Mouse (Mus musculus) kidney, adult 2 months (tissue): ENCODE results near the gene Gm20696.

Experiments
- CTCF ChIP-seq: fragments of 200-500 bp; conservative IDR thresholded peaks from 2 replicates; pipeline ENCODE4 v1.5.1; 2011; ENCODE audit warnings: low read depth, mild to moderate bottlenecking, control low read depth, low read length, moderate library complexity, mixed read lengths; ENCODE audit not compliant: insufficient read depth, insufficient read length
- POLR2A ChIP-seq: fragments of 200-500 bp; IDR thresholded peaks from one replicate; pipeline ENCODE4 v1.6.1; 2011; ENCODE audit warnings: low read depth, low read length, control low read depth

DNA sequence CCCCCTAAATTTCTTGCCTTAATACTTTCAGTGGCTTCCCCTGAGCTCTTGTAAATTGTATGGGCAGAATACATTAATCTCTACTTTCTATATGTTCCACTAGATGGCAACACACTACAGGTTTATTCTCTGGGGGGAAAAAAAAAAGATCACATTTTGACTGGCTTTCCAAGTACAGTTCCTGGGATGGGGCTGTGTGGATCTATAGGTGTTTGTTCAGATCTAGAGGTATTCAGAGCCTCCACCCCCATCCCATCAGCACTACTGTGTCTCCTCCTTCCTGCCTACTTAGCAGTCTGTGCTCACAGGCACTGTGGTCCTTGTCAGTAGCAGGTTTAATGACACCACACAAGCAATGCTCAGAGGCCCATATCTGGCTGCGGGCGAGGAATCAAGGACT is 14.3 kb downstream of the Gm20696 start:
- TF ChIP-seq CTCF (no peak), POLR2A (no peak)
